Mouse (Mus musculus) left cerebral cortex, postnatal 25 days (tissue): ENCODE measurements around the gene Colq. TPM values are rescaled to one million over a fixed set of nuclear protein-coding genes. Genes with fewer than 3 reads are reported as not detected.

Experiments
- DNase-seq, 2 experiments: peaks; one replicate each; pipeline ENCODE4 v3.0.0; 2022; ENCODE audit warnings: low spot score in 2 of 2, mixed read lengths in 1 of 2
- intact Hi-C: fragments of 180-260 bp; cut with DNase I; formaldehyde crosslinking; loops from one replicate; pipeline ENCODE4 v1.15.1; 2025
- total RNA-seq, 2 experiments: library from RNA; stranded (reverse); gene quantifications; 2 replicates each; pipeline ENCODE4 v1.2.3; 2021

Gene Colq
- total RNA-seq, 2 experiments from 2014 or later = 1.7 TPM

DNA sequence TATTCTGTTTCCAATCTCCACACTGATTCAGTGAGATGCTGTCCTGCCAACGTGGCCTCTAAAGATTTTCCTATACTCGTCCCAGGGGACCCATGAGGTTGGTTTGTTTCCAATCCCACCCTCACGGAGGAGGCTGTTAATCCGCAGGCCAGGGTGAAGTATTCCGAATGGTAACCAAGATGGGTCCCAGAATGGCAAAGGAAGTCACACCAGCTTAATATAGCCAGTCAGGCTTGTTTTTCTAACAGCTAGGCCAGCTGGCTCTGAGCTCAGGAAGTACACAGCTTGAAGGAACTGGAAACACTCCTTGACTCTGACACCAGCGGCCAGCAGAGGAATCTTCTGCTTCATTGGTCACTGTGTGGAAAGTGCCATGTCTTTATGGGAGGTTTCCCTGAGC, 53.8 kb downstream of the Colq start:
- peak in 1 of 2 experiments; percentile 9 for DNase-seq
- intact Hi-C loops = no loop called here

DNA sequence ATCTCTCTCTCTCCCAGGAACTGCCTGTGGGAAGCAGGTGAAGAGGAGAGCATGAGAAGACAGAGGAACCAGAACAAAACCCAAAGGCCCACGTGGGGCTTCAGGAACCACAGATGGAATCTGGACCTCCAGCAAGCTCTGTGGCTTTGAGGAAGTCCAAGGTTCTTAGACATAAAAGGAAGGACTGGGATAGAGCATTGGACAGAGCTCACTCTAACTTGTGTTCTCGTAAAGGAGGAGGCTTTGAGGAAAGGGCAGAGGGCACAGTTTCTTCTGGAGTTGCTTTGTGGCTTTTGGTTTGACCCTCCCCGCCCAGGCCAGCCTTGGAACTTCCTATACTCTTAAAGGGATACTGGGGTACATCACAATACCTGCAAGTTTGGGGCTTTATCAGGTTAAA, 58.5 kb downstream of the Colq start:
- intact Hi-C loops = no loop called here

DNA sequence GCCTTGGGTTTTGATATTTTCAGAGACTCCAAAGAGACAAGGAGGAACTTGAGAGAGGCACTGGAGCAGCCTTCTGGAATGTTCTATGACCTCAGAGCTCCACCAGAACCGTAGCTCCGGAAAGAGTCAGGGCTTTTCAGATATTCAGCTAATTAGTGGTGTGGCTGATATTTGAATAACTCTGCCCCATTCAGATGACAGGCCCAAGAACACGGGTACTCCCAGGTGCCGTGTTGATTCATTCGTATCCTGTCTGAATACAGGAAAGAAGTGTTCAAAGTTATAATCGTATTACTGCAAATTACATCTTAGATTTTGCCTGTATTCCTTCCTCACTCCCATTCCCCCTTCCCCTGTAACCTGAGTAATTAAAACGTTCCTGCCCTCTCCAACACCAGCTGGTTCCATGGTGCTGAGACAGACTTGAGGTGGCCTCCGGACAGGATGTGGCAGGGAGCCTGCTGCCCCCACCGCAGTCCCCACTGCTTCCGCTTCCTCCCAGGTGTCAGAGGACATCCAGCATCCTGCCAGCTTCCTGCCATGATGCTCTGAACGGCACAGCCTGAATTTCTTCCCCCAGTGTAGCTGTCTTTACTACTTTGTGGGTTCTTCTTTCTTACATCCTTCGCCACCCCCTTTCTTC, 59.5 kb downstream of the Colq start:
- intact Hi-C loops = no loop called here
- DNase-seq = no peak

More for the DNA sequence above, 58.5 kb downstream of the Colq start:
- no peak for DNase-seq

DNA sequence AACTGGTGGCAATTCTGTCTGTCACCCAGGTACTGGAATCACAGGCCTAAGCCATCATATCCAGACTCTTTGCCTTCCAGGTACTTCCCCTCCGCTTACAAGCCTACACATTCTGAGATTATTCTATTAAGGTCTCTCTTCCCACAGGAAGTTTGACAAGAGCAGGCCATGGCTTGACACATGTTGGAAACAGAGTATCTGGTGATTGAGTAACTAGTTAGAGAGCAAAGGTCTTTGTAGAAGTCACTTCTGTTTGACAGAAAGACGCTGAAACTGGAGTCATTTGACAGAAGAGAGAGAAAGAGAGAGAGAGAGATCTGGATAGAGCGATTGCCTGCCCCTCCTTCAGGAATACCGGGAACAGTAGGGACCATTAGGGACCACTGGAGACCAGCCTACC, 60.3 kb downstream of the Colq start:
- intact Hi-C loops = no loop called here
- no peak for DNase-seq

DNA sequence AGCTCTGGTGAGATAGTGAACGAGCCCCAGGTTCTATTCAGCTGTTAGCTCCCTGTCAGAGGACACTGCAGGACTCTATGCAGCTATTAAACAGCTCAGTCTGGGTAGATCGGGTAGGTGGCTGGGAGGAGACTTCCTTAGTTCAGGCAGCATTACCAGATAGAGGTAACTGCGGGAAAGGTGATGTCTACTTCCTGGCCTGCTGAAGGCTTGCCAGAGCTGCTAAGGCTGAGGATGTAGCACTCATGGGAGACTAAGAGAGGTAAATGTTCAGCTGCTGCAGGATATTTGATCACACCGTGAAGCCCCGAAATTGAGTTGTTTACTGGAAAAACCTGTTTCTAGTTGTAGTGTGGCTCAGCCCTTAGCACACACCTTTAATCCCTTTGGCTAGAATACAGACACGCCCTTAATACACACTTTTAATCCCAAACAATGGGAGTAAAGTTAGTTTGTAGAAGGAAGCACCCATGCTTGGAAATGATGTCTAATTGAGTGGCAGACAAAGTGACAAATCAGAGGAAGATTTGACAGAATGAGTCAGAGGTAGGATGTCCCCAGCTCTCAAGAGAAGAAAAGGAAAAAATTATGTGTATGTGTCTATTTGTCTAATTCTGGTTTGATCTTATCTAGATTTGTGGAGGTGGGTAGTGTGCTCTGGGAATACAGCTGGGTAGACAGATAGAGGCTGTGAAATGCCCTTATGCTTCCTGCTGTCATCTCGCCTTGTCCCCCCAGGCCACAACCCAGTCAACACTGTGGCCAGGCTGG, 65.9 kb downstream of the Colq start:
- intact Hi-C loops = no loop called here
- no peak for DNase-seq

DNA sequence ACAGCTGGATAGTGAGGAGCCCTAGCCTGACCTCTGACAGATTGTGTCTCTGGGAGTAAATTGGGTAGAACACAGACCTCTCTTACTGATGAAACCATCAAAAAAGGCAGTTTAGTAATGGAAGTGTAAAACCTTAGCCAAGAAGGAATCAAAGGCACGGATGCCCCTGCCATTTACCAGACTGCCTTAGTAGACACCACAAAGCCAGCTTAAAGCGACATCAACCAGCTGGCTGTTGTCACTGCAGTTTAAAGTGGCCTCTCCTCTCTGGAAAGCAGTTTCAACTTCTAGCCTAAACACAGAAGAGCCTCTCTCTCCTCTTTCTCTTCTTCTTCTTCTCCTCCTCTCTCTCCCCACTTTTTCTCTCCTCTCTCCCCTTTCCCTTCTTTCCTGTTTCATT, 69.8 kb downstream of the Colq start:
- intact Hi-C loops = loop anchor here (2.0 kb wide), 1 partner anchor 83 kb away; no protein-coding TSS in a partner anchor
- no peak for DNase-seq

DNA sequence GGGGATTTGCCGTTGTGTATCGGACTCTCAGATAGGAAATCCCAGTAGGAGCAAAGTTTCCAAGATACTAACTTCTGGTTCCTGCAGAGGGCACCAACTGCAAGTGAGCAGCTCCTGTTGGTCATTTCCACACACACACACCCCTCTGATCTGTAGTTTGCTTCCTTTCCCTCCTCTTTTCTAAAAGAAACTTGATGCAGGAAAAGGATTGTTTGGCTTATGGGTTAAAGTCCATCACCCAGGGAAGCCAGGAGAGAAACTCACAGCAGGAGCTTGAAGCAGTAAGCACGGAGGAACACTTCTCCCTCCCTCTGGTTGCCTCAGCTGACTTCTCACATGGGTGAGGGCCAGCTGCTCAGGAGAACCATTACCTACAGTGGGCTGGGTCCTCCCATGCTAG, 72.0 kb downstream of the Colq start:
- no peak for DNase-seq
- intact Hi-C loops = loop anchor here (10.0 kb wide), 1 partner anchor 276 kb away; no protein-coding TSS in a partner anchor

DNA sequence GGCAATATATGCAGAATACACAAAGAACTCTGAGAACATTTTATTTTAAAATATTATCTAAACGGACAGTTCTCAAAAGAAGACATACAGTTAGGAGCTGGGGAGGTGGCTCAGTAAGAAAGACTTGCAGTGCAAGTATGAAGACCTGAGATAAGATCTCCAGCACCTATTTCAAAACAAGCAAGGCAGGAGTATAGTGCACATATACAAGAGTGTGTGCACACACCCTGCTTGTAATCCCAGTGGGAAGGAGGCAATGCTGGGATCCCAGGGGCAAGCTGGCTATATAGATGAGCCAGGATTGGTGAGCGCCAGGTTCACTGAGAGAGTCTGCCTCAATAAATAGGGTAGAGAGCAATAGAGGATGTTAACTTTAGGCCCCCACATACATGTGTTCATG, 75.2 kb downstream of the Colq start:
- intact Hi-C loops = loop anchor here (10.0 kb wide), 1 partner anchor 279 kb away; no protein-coding TSS in a partner anchor
- DNase-seq = no peak

DNA sequence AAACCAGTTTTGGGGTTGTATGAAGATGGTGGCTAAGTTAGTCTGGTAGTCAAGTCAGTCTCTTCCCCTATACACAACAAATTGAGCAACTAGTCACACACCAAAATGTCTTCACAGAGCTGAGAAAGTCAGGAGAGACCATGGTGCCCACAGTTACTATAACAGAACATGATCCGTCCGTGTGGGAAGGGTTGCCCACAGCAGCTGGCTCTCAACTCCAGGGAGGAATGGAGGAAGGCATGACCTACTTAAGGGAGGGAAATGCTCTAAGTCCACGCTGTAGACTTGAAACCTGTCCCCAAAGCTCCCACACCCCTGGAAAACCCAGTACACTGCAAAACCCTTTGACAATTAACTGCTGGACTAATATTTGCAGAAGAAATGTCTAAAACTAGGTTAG, 80.8 kb downstream of the Colq start:
- peak in 1 of 2 experiments; percentile 29 for DNase-seq
- intact Hi-C loops = loop anchor here (10.0 kb wide), 1 partner anchor 284 kb away; no protein-coding TSS in a partner anchor

DNA sequence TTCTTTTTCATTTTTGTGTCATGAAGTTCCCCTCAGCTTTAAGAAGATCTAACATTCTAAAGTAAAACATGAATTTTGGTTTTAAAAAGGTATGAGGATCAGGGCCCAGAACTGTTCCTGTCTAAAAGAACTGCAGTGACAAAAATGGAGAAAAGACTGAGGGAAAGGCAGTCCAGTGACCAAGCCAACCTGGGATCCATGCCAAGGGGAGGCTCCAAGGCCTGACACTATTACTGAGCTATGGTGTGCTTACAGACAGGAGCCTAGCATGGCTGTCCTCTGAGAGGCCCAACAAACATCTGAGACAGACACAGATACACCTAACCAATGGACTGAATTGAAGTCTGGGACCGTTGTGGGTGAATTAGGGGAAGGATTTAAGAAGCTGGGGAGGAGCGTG, 81.2 kb downstream of the Colq start:
- intact Hi-C loops = loop anchor here (10.0 kb wide), 1 partner anchor 285 kb away; no protein-coding TSS in a partner anchor
- no peak for DNase-seq

DNA sequence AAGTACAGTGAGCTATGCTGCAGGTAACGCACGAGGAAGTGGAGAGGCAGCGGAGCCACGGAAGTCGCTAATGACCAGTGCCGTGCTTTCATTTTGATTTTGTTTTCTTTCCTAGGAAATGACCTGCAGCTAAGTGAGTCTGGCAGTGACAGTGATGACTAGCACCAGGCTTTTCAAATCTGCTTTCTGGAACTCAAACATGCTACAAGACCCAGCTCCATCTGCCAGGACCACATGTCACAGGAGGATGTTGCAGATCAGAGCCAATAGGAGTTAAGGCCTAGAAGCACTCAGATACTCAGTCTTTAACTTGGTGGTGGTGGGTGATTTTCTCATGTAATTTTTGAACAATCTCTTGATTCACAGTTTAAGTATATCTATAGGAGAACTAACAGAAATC, 84.7 kb downstream of the Colq start:
- intact Hi-C loops = no loop called here
- DNase-seq = no peak

DNA sequence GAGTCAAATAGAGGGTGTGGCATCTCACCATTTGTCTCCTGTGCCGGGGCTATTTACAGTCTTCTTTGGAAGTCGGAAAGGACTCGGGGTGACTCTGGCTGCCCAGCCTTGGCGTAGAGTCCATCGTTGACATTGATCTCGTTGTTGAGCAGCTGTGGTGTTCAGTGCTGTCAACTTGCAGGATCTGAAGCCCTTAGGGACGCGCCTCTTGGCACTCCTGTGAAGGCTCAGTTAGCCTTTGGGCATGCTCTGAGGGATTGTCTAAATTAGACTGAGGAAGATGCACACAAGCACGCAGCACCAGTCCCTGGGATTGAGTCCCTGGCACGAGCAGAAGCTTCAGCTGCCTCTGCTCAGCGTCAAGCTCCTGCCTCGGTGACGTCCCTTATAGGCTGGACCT, 87.7 kb downstream of the Colq start:
- no peak for DNase-seq
- intact Hi-C loops = no loop called here

DNA sequence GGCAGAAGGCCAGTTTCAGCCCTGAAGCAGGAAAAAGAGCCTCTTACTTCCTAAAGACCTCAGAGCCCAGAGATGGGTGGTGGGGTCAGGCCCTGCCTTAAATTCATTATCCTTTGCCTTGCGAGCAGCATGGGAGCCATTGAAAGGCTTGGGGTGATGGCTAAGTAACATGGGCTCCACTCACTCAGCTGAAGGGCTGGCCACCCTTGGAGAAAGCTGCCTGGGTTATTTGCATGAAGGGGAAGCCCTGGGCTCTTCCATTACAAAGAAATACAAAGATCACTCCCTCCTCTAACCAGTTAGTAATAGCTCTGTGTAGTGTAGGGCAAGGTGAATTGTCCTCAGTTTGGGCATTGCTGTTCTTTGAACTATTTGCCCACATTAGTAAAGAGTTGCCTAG, 91.6 kb downstream of the Colq start:
- intact Hi-C loops = loop anchor here (5.0 kb wide), 1 partner anchor 73 kb away; no protein-coding TSS in a partner anchor
- DNase-seq = no peak

DNA sequence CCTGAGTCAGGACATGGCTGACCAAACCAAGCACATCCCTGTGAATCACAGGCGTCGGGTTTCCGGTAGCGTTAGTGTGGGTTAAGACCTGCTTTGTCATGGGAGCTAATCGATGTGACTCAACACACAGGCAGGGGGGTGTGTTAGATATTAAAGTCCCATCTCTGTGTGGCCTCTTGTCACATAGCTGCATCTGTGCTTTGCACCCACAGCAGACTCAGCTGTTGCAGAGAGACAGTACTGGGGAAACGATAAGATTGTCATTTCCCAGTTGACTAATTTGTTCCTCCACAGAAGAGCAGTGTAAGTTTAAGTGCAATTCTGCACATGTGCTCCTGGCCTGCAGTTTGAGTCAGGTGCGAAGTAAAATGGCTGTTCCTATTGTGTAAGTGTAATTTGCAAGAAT, 94.9 kb downstream of the Colq start:
- DNase-seq = no peak
- intact Hi-C loops = loop anchor here (5.0 kb wide), 1 partner anchor 76 kb away; no protein-coding TSS in a partner anchor

DNA sequence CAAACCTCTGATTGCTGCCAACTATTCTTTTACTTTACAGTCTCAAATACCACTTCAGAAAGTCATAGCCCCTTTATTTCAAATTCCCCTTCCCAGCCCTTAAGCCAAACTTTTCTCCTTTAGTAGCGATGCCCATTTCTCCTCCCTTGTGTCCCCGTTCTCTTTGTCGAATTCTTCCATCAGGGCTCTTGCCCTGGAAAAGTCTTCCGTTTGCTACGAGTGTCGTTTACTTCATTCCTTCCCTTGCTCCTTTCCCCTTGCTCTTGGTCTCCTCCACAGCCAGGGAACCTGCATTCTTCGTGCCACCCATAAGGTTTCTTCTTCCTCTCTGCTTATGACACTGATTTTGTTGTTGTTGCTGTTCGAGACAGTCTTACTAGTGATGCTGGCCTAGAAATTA, 95.6 kb downstream of the Colq start:
- DNase-seq = no peak
- intact Hi-C loops = loop anchor here (5.0 kb wide), 1 partner anchor 77 kb away; no protein-coding TSS in a partner anchor

DNA sequence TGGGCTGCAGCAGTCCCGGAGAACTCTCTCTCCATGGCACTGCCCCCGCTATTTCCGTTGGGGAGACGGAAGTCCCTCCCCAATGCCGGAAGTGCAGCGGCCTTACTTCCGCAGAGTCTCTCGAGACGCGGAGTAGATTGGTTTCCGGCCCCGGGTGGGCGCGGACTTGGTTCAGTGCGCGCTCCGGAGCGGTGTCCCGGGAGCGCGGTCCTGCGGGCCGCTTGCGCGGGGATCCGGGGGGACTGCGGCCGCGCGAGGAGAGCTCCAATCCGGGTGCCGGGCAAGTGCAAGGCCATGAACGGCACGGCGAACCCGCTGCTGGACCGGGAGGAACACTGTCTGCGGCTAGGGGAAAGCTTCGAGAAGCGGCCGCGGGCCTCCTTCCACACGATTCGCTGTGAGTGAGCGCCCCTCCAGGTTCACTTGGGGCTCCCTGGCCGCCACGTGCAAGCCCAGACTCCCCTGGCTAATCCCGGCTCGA, 96.1 kb downstream of the Colq start, which contains the start of gene Mettl6:
Mettl6 (minus strand) TSS at position 66 of the 481 bp plus-strand sequence.
- peak; percentile 90 to 95 for DNase-seq
- intact Hi-C loops = loop anchor here (5.0 kb wide), 1 partner anchor 77 kb away; no protein-coding TSS in a partner anchor

DNA sequence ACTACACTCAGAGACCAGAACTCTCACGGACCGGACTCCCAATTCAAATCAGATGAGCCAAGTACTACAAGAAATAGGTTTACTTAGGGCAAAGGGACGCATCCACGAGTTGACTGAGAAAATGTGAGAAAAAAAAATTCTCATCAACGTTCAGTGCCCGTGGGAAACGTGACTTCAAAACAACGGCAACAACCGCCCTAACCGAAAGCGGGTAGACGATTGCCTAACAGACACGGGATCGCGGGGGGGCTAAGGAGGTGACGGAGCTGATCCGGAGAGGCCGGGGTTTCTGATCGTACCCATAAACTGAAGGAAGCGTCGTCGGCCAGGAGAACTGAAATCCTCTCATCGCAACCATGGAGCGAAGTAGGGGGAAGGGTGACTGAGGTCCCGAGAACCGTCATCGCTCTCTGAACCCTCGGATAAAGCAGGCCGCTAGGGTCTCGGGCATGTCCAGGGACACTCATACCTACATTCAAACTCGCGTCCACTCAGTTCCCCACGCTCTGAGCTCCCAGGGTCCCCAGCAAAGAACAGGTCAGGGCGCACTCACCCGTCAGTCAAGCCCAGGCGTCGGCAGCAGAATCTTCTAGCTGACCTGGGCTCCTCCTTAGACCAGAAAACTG, 96.7 kb downstream of the Colq start, which contains the start of gene Eaf1:
Eaf1 (plus strand) TSS at position 51 of the 626 bp plus-strand sequence.
- intact Hi-C loops = no loop called here

DNA sequence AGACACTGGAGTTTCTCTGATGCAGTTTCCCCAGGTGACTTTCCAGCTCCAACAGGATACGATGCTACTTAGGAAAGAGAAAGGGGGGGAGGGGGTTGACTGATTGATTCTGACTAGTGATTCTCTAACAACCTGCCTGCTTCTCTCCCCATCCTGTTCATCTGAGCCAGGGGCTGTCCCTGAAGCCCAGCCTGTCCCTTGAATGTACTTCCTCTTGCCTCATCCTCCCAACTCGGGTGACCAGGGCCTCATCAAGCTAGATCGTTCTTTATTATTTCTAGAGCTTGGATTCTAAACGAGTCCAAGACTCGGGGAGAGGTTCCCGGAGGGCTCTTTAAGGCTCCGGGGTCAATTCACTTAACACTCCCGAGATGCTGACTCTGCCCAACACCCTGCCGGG, 97.2 kb downstream of the Colq start:
- intact Hi-C loops = no loop called here
- DNase-seq = no peak

More for the DNA sequence above, 96.7 kb downstream of the Colq start, which contains the start of gene Eaf1:
- DNase-seq = no peak

DNA sequence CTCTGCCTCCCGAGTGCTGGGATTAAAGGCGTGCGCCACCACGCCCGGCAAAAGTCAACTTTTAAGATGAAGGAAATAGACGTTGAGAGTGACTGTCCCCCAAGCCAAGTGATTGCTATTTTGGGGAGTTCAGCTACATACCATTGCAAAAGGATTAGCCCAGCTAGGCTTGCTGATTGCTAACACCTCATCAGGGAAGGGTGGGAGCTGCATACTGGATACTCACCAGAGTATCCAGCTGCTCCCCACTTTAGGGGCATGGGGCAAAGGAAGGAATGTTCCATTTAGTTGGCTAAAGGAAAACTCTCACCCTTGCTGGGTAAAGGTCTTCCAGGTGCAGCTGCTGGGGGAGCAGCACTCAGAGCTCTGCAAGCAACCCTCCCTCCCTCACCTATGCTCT, 103.1 kb downstream of the Colq start:
- no peak for DNase-seq
- intact Hi-C loops = no loop called here

DNA sequence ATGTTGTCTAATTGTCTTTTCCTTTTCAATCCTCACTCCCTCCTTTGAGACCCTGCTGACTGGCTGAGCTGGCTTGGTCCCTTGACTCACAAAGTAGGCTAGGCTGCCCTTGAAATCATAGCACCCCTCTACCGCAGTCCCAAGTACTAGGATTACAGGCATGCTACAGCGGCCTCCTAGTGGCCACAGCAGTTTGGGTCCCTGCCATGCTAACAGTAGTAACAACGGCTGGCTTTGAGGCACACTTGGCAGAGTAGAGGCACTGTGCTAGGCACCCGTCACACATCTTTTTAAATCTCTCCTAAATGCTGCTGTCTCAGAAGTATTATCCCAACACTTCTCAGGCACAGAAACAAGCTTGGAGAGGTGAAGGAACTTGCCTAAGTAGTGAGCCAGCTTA, 104.7 kb downstream of the Colq start:
- intact Hi-C loops = no loop called here
- no peak for DNase-seq
